Mouse (Mus musculus) kidney, postnatal 0 days (tissue): ENCODE measurements around the gene Opn4. TPM values are rescaled to one million over a fixed set of nuclear protein-coding genes. Genes with fewer than 3 reads are reported as not detected.

Experiments used
- ATAC-seq: fragments of 200-750 bp; cut with Nextera tagmentation; replicated peaks from 2 replicates; pipeline ENCODE4 v1.8.0; 2017; ENCODE audit warnings: low read depth, moderate number of reproducible peaks, moderate TSS enrichment, moderate library complexity; ENCODE audit not compliant: low FRiP score
- DNase-seq: peaks from one replicate; pipeline ENCODE4 v3.0.0-alpha.2; 2016; ENCODE audit warnings: low spot score
- H3K27ac ChIP-seq: fragments of 300-500 bp; sonication (generic); 2 replicates; pipeline ENCODE4 v1.5.1; 2014; ENCODE audit warnings: mild to moderate bottlenecking
- H3K27me3 ChIP-seq: fragments of 300-500 bp; sonication (generic); 2 replicates; pipeline ENCODE4 v1.6.1; 2014; ENCODE audit warnings: low read length, mixed read lengths; ENCODE audit not compliant: insufficient read depth
- H3K36me3 ChIP-seq: fragments of 300-500 bp; sonication (generic); 2 replicates; pipeline ENCODE4 v1.6.1; 2014; ENCODE audit warnings: low read length, mixed read lengths; ENCODE audit not compliant: insufficient read depth
- H3K4me1 ChIP-seq: fragments of 300-500 bp; sonication (generic); replicated peaks from 2 replicates; pipeline ENCODE4 v1.6.1; 2014; ENCODE audit warnings: antibody characterized with exemption, low read length, mixed read lengths; ENCODE audit not compliant: insufficient read depth
- H3K4me2 ChIP-seq: fragments of 300-500 bp; sonication (generic); 2 replicates; pipeline ENCODE4 v1.6.1; 2014; ENCODE audit warnings: mild to moderate bottlenecking, low read length, moderate library complexity, mixed read lengths
- H3K4me3 ChIP-seq: fragments of 300-500 bp; sonication (generic); replicated peaks from 2 replicates; pipeline ENCODE4 v1.5.1; 2014; ENCODE audit warnings: low read depth, low read length
- H3K9ac ChIP-seq: fragments of 300-500 bp; sonication (generic); 2 replicates; pipeline ENCODE4 v1.6.1; 2014; ENCODE audit warnings: low read depth, low read length
- H3K9me3 ChIP-seq: fragments of 300-500 bp; sonication (generic); replicated peaks from 2 replicates; pipeline ENCODE4 v1.6.1; 2016; ENCODE audit warnings: low read length, inconsistent platforms, mixed read lengths
- CTCF ChIP-seq: IDR thresholded peaks from 2 replicates; pipeline ENCODE4 v1.5.1; 2016; ENCODE audit warnings: antibody characterized with exemption, low read depth, mild to moderate bottlenecking, moderate library complexity
- WGBS: fragments of 180-500 bp; shearing (Covaris S2); extraction: QIAGEN DNeasy Blood & Tissue Kit; methylation state at CpG from one replicate; pipeline ENCODE4 v1.1.7; 2014; 5-methylcytosine and 5-hydroxymethylcytosine counted together
- polyA plus RNA-seq: library from polyadenylated mRNA; unstranded; fragments of >200 nt; fragmentation: Nextera tagmentation; extraction: Ambion mirVana; gene quantifications from 2 replicates; pipeline ENCODE4 v1.2.1, GENCODE M21; 2015

Gene Opn4
- polyA plus RNA-seq, 1 experiment from 2014 or later, result 0.22 TPM

DNA sequence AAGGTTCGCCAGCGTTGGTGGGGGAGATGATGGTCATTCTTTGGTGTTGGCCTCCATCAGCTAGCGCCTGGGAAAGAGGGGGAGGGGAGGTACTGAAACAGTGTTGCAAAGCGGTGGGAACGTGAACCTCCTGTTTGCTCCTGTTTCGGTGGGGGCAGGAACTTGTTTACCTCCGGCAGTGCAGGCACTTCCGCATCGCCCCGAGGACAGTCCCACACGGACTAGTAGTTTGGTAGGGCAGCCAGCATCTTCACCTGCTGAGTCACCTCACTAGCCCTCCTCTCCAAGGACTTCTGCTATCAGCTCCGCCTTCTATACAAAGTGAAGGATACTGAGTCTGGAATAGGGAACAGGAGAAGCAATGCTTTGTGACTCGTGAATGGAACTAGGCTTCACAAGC, 15.1 kb upstream of the Opn4 start:
- no peaks in the 10 kb centered on the region for H3K27me3 ChIP-seq
- H3K9me3 ChIP-seq, result no peaks in the 10 kb centered on the region
- WGBS, result 4% methylated on average over 13 of the region's 13 CpGs
- DNase-seq, result no peak
- peak overlapping the region; percentile 22 for H3K4me3 ChIP-seq
- no peaks in the 10 kb centered on the region for H3K36me3 ChIP-seq
- 0 out of 2 replicates have a peak overlapping the region, but pooled peaks have one; percentile 25 for H3K9ac ChIP-seq
- ATAC-seq, result 0 out of 2 replicates have a peak, but pooled peaks have one; percentile 30
- peak overlapping the region; percentile 52 for H3K4me2 ChIP-seq
- TF ChIP-seq CTCF, result no peak
- no peaks in the 10 kb centered on the region for H3K4me1 ChIP-seq
- H3K27ac ChIP-seq, result no peak overlapping the region

DNA sequence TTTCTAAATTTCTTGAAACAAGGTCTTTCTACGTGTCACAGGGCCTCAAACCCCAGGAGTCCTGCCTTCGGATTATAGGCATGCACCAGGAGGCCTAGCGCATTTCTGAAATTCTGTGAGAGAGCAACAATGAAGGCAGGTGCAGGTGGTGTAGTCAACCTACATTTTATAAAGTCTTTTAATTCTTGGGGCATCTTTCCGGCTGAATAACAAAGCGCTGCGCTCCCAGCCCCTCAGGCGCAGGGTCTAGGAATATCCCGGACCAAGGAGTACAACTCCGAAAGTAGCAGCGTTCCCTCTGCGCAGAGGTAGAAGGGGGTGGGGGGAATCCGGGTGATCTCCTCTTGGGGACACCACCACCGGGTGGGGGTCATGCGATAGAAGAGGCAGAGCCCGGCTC, 14.6 kb upstream of the Opn4 start:
- DNase-seq, result no peak
- Histone ChIP-seq H3K9me3 (no peaks in the 10 kb centered on the region), H3K4me3 (peak overlapping the region; percentile 22), H3K4me1 (no peaks in the 10 kb centered on the region), H3K27ac (no peak overlapping the region), H3K27me3 (no peaks in the 10 kb centered on the region), H3K36me3 (no peaks in the 10 kb centered on the region), H3K4me2 (peak overlapping the region; percentile 52), H3K9ac (no peak overlapping the region)
- TF ChIP-seq CTCF, result no peak
- 15% methylated on average over 15 of the region's 15 CpGs for WGBS
- ATAC-seq, result no peak

DNA sequence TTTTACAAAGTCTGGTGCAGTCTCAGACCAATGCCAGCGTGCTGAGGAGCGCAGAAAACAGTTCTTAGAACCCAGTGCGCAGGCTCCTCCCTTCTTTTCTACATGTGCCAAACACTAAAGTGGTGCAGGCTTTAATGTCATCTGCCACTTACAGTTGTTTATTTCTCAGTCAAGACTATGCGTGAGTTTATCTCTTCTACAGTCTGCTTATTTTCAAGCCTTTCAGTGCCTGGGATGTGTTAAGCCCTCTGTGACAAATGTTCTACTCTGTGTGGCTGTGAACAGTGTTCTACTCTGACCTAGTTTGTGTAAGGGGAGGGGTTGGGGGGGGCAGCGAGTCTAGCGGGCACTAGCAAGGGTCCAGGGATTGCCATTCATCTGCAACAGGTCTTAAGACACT, 13.6 kb upstream of the Opn4 start:
- Histone ChIP-seq H3K4me3 (no peak overlapping the region), H3K4me1 (no peaks in the 10 kb centered on the region), H3K9ac (no peak overlapping the region), H3K27ac (no peak overlapping the region), H3K27me3 (no peaks in the 10 kb centered on the region), H3K9me3 (no peaks in the 10 kb centered on the region), H3K4me2 (no peak overlapping the region), H3K36me3 (no peaks in the 10 kb centered on the region)
- no peak for ATAC-seq
- DNase-seq, result no peak
- TF ChIP-seq CTCF, result no peak
- 66% methylated on average over 6 of the region's 6 CpGs for WGBS

DNA sequence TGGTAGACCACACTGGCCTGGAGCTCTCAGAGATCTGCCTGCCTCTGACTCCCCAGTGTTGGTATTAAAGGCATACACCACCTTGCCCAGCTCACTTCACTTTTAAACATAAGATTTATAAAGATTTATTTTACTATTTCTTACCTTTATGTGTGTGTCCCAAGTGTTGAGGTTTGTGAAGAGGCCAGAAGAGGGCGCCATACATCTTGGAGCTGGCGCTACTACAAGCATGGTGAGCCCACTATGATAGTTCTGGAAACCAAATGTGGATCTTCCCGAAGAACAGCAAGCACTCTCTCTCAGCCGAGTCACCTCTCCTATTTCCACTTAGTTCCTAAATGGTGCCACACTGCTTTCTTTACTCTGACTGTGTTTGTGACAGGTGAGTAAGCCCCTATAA, 12.3 kb upstream of the Opn4 start:
- peak; percentile 57 for TF ChIP-seq CTCF
- DNase-seq, result no peak
- Histone ChIP-seq H3K4me3 (no peak overlapping the region), H3K4me1 (no peaks in the 10 kb centered on the region), H3K9ac (no peak overlapping the region), H3K36me3 (no peaks in the 10 kb centered on the region), H3K9me3 (no peaks in the 10 kb centered on the region), H3K27ac (no peak overlapping the region), H3K4me2 (no peak overlapping the region), H3K27me3 (no peaks in the 10 kb centered on the region)
- no peak for ATAC-seq
- 39% methylated on average over 4 of the region's 4 CpGs for WGBS

DNA sequence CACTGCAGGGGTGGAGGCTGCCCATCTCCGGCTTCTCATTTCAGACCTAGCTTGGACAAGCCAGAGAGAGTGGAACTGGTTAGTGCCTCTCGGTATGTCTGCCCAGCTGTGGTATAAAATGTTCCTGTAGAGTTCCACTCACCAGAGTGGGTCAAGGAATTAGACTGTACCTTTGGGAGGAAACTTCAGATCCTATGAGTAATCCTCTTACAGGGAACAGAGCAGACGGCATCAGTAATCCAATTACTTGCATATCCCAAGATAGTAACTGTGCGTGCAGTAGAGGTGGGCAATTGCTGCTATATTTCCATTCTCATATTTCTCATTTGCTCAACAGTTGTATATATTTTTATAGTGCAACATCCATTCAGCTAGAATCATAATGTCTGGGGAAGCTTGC, 11.6 kb upstream of the Opn4 start:
- ATAC-seq, result no peak
- TF ChIP-seq CTCF, result no peak
- H3K27me3 ChIP-seq, result no peaks in the 10 kb centered on the region
- no peaks in the 10 kb centered on the region for H3K9me3 ChIP-seq
- H3K36me3 ChIP-seq, result no peaks in the 10 kb centered on the region
- 93% methylated on average over 4 of the region's 4 CpGs for WGBS
- H3K4me3 ChIP-seq, result no peak overlapping the region
- no peak overlapping the region for H3K27ac ChIP-seq
- H3K9ac ChIP-seq, result no peak overlapping the region
- no peak for DNase-seq
- no peaks in the 10 kb centered on the region for H3K4me1 ChIP-seq
- no peak overlapping the region for H3K4me2 ChIP-seq

DNA sequence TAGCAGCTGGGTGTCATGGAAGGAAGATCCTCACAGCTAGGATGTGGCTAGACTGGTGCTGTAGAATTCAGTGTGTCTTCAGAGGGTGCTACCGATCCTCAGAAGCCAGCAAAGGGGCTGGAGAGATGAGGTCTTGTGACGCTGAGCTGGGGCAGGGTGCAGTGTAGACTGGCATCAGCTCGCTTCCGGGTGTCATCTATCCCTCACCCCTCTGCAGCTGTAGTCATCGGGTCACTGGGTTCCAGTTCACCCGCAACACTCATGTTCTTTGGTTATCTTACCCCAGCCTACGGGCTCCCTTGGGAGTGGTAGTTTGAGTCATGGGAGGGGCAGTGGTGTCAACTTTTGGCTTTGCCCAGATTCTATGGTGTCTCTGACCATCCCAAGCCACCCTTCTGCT, 2.0 kb upstream of the Opn4 start:
- Histone ChIP-seq H3K9me3 (no peaks in the 10 kb centered on the region), H3K36me3 (no peaks in the 10 kb centered on the region), H3K27ac (no peak overlapping the region), H3K4me3 (no peak overlapping the region), H3K9ac (no peak overlapping the region), H3K4me1 (no peaks in the 10 kb centered on the region), H3K27me3 (no peaks in the 10 kb centered on the region), H3K4me2 (no peak overlapping the region)
- ATAC-seq (no peak), DNase-seq (no peak)
- WGBS, result 62% methylated on average over 7 of the region's 7 CpGs
- no peak for TF ChIP-seq CTCF

DNA sequence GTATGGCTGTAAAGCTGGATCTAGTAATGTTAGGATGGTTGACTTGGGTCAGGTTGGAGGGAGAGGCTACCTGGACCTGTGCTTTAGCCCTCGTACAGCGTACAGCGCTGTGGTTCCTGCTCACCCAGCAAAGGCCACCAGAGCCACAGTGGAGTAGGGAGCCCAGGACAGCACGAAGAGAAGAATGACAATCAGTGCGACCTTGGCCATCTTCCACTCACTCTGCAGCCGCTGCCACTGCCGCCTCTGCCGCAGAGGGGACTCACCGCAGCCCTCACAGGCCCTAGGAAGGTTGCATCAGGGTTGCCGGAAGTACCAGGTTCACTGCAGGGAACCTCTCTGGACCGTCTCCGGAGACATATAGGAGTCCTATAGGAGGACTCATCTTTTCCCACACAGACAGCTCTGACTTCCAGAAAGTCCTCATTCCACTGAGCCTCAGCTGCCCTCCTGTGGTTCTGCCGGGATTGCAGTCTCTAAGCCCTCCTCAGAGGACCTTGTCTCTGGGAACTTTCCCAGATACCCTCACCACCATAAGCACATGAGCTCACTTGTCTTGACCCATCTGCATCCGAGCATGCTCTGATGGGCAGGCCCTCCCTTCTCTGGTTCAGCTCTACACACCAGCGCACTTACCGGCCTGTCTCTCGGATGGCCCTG, 4.2 kb downstream of the Opn4 start:
- H3K36me3 ChIP-seq, result no peaks in the 10 kb centered on the region
- H3K27me3 ChIP-seq, result no peaks in the 10 kb centered on the region
- H3K4me1 ChIP-seq, result no peaks in the 10 kb centered on the region
- H3K4me2 ChIP-seq, result no peak overlapping the region
- 76% methylated on average over 17 of the region's 17 CpGs for WGBS
- no peaks in the 10 kb centered on the region for H3K9me3 ChIP-seq
- no peak for DNase-seq
- TF ChIP-seq CTCF, result peak; percentile 35; the same call in 1 of the 2 replicates
- H3K27ac ChIP-seq, result no peak overlapping the region
- H3K9ac ChIP-seq, result no peak overlapping the region
- H3K4me3 ChIP-seq, result no peak overlapping the region
- ATAC-seq, result no peak
